Mouse (Mus musculus) adrenal gland, adult 18-20 months (tissue): Measurements from ENCODE around the gene Mip. TPM values are rescaled to one million over a fixed set of nuclear protein-coding genes. Genes with fewer than 3 reads are reported as not detected.
"Not testable (repeated sequence)": the region's sequence is repeated elsewhere in the genome, so short reads cannot be mapped to it uniquely, and the experiment has no call there.

Experiments
- DNase-seq, 2 experiments: peaks; one replicate each; pipeline ENCODE4 v3.0.0; 2021 to 2022; ENCODE audit warnings: low spot score in 2 of 2
- long read RNA-seq, 2 experiments: library from polyadenylated mRNA; stranded (forward); transcript quantifications; one replicate each; pipeline ENCODE4 v2.0.0; 2021
- total RNA-seq, 2 experiments: library from RNA; stranded (reverse); gene quantifications; 1 replicate in 1 of 2; 2 replicates in 1 of 2; pipeline ENCODE4 v1.2.3; 2021

The Mip gene
- not detected for total RNA-seq
- long read RNA-seq, experiment 1: 0 reads
- long read RNA-seq, experiment 2: 0 reads

- DNase-seq: no peak
Measured at GRCm38 (mm10) chr10:128225538-128225937, at the start of gene Mip. Gene Mip, plus strand, starts transcription at chr10:128225838.

- DNase-seq: peak in 1 of 2 experiments; percentile 26
Measured at GRCm38 (mm10) chr10:128175996-128176755, 49.5 kb upstream of the Mip start.

- DNase-seq: no peak
Measured at GRCm38 (mm10) chr10:128177316-128177715, 48.3 kb upstream of the Mip start.

GRCm38 (mm10) chr10:128179989-128180388 lies 45.6 kb upstream of the Mip start, which contains the start of gene Rbms2:
Gene Rbms2, minus strand, starts transcription at chr10:128180297.
- no peak for DNase-seq

- DNase-seq: no peak
Measured at GRCm38 (mm10) chr10:128184296-128184695, 41.3 kb upstream of the Mip start.

- DNase-seq: no peak
Measured at GRCm38 (mm10) chr10:128185277-128185940, 40.2 kb upstream of the Mip start.

- DNase-seq: peak; percentile 78 to 79
Measured at GRCm38 (mm10) chr10:128185959-128186358, 39.7 kb upstream of the Mip start.

GRCm38 (mm10) chr10:128187181-128187605 lies 38.4 kb upstream of the Mip start:
- DNase-seq: no peak

GRCm38 (mm10) chr10:128188242-128188877 lies 37.3 kb upstream of the Mip start:
- DNase-seq: peak; percentile 70 to 77

- DNase-seq: no peak
Measured at GRCm38 (mm10) chr10:128191472-128191871, 34.2 kb upstream of the Mip start.

GRCm38 (mm10) chr10:128192030-128192766 lies 33.4 kb upstream of the Mip start:
- DNase-seq: not testable (repeated sequence)

- no peak for DNase-seq
Measured at GRCm38 (mm10) chr10:128193113-128193512, 32.5 kb upstream of the Mip start.

GRCm38 (mm10) chr10:128194024-128194550 lies 31.6 kb upstream of the Mip start, which contains the start of gene Gls2:
Gene Gls2, plus strand, starts transcription at chr10:128194457.
- peak; percentile 95 to 96 for DNase-seq

GRCm38 (mm10) chr10:128194551-128195461 lies 30.8 kb upstream of the Mip start:
- DNase-seq: peak in 1 of 2 experiments; percentile 66

GRCm38 (mm10) chr10:128201856-128202255 lies 23.8 kb upstream of the Mip start:
- no peak for DNase-seq

- DNase-seq: no peak
Measured at GRCm38 (mm10) chr10:128204941-128205340, 20.7 kb upstream of the Mip start.

GRCm38 (mm10) chr10:128208326-128208725 lies 17.3 kb upstream of the Mip start:
- no peak for DNase-seq

- no peak for DNase-seq
Measured at GRCm38 (mm10) chr10:128209311-128210009, 16.2 kb upstream of the Mip start.

GRCm38 (mm10) chr10:128210131-128210530 lies 15.5 kb upstream of the Mip start:
- DNase-seq: no peak
